Mouse (Mus musculus): ENCODE data around the gene Raf1. TPM values are rescaled to one million over a fixed set of nuclear protein-coding genes. Genes with fewer than 3 reads are reported as not detected.

Gene Raf1
- total RNA-seq, 2 experiments from 2014 or later = 123 to 137 TPM

DNA sequence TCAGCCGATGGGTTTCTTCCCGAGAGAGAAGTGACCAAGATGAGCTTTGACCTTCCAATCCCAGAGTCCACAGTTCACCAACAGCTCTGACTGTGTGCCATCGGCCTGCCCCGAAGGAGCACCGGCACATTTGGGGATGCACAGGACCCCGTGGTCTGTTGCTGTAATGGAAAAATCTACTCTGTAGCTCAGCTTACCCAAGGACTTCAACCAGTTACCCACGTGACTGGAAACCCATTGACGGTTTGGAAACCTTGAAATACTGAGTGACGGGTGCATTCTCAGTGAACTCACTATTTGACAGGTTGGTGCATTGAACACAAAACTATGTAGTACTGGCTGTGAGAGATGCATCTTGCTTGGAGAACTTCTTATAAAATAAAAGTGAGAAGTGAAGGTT, 98.5 kb downstream of the Raf1 start:
- no peak for DNase-seq (ENCODE audit: low spot score in 2 of 2)

DNA sequence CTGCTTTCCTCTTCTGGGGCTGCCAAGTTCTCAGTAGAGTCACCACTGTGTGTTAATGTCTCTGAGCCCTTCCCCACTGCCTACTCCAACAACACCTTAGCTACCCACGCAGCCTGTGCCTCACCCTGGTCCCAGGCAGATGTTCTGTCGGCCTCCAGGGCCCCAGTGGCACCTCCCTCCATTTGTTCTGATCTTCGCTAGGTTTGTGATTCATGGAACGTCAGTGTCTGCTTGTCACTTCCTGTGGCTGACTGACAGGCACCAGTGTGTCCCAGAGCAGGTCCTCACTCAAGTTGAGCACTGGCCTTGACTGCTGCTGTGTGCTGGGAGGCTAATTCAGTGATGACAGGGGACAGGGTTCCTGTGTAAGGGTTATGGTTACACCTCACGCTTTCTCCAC, 99.0 kb downstream of the Raf1 start:
- DNase-seq (ENCODE audit: low spot score in 2 of 2) = no peak

DNA sequence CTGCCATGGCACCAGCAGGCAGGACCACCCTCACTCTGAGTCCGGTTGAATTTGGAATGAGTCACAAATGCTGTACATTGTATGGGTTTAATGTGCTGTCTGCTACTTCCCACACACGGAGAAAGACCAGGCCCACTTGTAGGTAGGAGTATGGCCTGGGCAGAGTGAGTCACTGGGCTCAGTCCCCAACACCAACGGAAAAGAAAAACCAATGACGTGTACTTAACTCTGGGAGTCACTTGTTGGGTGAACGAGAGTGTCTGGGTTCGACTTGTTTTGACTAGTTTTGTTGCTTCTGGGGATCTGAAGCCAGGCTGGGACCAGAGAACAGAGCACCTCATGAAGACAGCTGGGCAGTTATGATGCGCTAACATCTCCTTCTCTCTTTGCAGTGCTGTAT, 102.3 kb downstream of the Raf1 start:
- no peak for DNase-seq (ENCODE audit: low spot score in 2 of 2)

Other genes starting within 250 kb of the Raf1 start
- gene Tsen2, start 132.0 kb downstream of the Raf1 start, total RNA-seq (2021) = 10 to 100 TPM; 14.7 to 18.7 TPM
- gene Mkrn2os, start 84.1 kb downstream of the Raf1 start, total RNA-seq (2021) = under 1 TPM; 0.26 to 0.29 TPM
- gene Mkrn2, start 74.7 kb downstream of the Raf1 start, total RNA-seq (2021) = 10 to 100 TPM; 38.2 to 40.9 TPM
- under 1 TPM; 0.66 to 0.73 TPM for gene Tmem40, start 85.8 kb upstream of the Raf1 start, total RNA-seq (2021)
- gene Cand2, start 97.9 kb upstream of the Raf1 start, total RNA-seq (2021) = 100 to 1,000 TPM; 103 to 106 TPM
- gene Rpl32, start 132.1 kb upstream of the Raf1 start, total RNA-seq (2021) = 1,000 to 10,000 TPM; 1,342 to 1,439 TPM
- under 1 TPM; 0.15 to 0.26 TPM for gene Efcab12, start 161.8 kb upstream of the Raf1 start, total RNA-seq (2021)
- 1 to 10 TPM; 4.8 to 5.4 TPM for gene Mbd4, start 176.7 kb upstream of the Raf1 start, total RNA-seq (2021)
- gene Ift122, start 176.8 kb upstream of the Raf1 start, total RNA-seq (2021) = 10 to 100 TPM; 16.7 to 18.6 TPM